Mouse (Mus musculus): ENCODE data around the gene Ncaph.

Ncaph gene

GRCm38 (mm10) chr2:127080591-127081218 lies 53.0 kb downstream of the Ncaph start:
- no peak for DNase-seq

GRCm38 (mm10) chr2:127079881-127080590 lies 53.7 kb downstream of the Ncaph start:
- peak in 1 of 2 experiments; percentile 32 for DNase-seq

- DNase-seq = peak; percentile 23 to 34
Measured at GRCm38 (mm10) chr2:127079066-127079465, 54.7 kb downstream of the Ncaph start.

GRCm38 (mm10) chr2:127077611-127078010 lies 56.1 kb downstream of the Ncaph start:
- no peak for DNase-seq

- DNase-seq = no peak
Measured at GRCm38 (mm10) chr2:127074116-127074515, 59.6 kb downstream of the Ncaph start.

GRCm38 (mm10) chr2:127070879-127071278 lies 62.9 kb downstream of the Ncaph start:
- no peak for DNase-seq

GRCm38 (mm10) chr2:127070435-127070841 lies 63.3 kb downstream of the Ncaph start, which contains the start of gene Blvra:
TSS of gene Blvra (plus strand) at chr2:127070665.
- DNase-seq = peak; percentile 90 to 91

GRCm38 (mm10) chr2:127069781-127070434 lies 63.8 kb downstream of the Ncaph start:
- no peak for DNase-seq

- no peak for DNase-seq
Measured at GRCm38 (mm10) chr2:127068806-127069205, 64.9 kb downstream of the Ncaph start.

GRCm38 (mm10) chr2:127061471-127061870 lies 72.3 kb downstream of the Ncaph start:
- DNase-seq = no peak
